Mouse (Mus musculus): ENCODE measurements around the gene Med19. TPM values are rescaled to one million over a fixed set of nuclear protein-coding genes. Genes with fewer than 3 reads are reported as not detected.

Med19 gene
- polyA plus RNA-seq, 1 experiment, result 14.3 TPM

GRCm38 (mm10) chr2:84688080-84688844, 10.1 kb downstream of the Med19 start:
- Histone ChIP-seq H3K4me3 (ENCODE audit: control insufficient read depth, low read depth, low read length) (no peak overlapping the region), H3K27me3 (ENCODE audit: control insufficient read depth, insufficient read depth, low read length) (no peaks in the 10 kb centered on the region), H3K27ac (ENCODE audit: control insufficient read depth, insufficient read depth, low read depth, low read length) (no peak overlapping the region; the same call in 1 of the 2 replicates), H3K4me1 (ENCODE audit: control insufficient read depth, insufficient read depth, low read length) (no peaks in the 10 kb centered on the region), H3K36me3 (ENCODE audit: control insufficient read depth, insufficient read depth, low read length) (peaks cover 2% of the 10 kb centered on the region; the same call in 1 of the 2 replicates)
- TF ChIP-seq POLR2A (IDR thresholded peaks at IDR 0.05; ENCODE audit: control insufficient read depth, low read depth, low read length), result no peak

GRCm38 (mm10) chr2:84690050-84690449, 11.8 kb downstream of the Med19 start:
- Histone ChIP-seq H3K4me3 (ENCODE audit: control insufficient read depth, low read depth, low read length) (no peak overlapping the region), H3K36me3 (ENCODE audit: control insufficient read depth, insufficient read depth, low read length) (peaks cover 4% of the 10 kb centered on the region), H3K27ac (ENCODE audit: control insufficient read depth, insufficient read depth, low read depth, low read length) (no peak overlapping the region), H3K27me3 (ENCODE audit: control insufficient read depth, insufficient read depth, low read length) (no peaks in the 10 kb centered on the region), H3K4me1 (ENCODE audit: control insufficient read depth, insufficient read depth, low read length) (no peaks in the 10 kb centered on the region)
- no peak for TF ChIP-seq POLR2A (IDR thresholded peaks at IDR 0.05; ENCODE audit: control insufficient read depth, low read depth, low read length)
- no peak for TF ChIP-seq CTCF (IDR thresholded peaks at IDR 0.05; ENCODE audit: control insufficient read depth, insufficient read depth, insufficient replicate concordance, low read depth, low read length)

- Histone ChIP-seq H3K27me3 (ENCODE audit: control insufficient read depth, insufficient read depth, low read length) (no peaks in the 10 kb centered on the region), H3K36me3 (ENCODE audit: control insufficient read depth, insufficient read depth, low read length) (peaks cover 6% of the 10 kb centered on the region), H3K4me3 (ENCODE audit: control insufficient read depth, low read depth, low read length) (no peak overlapping the region), H3K27ac (ENCODE audit: control insufficient read depth, insufficient read depth, low read depth, low read length) (no peak overlapping the region), H3K4me1 (ENCODE audit: control insufficient read depth, insufficient read depth, low read length) (no peaks in the 10 kb centered on the region)
- TF ChIP-seq CTCF (IDR thresholded peaks at IDR 0.05; ENCODE audit: control insufficient read depth, insufficient read depth, insufficient replicate concordance, low read depth, low read length) (no peak), POLR2A (IDR thresholded peaks at IDR 0.05; ENCODE audit: control insufficient read depth, low read depth, low read length) (no peak)
These were observed 16.9 kb downstream of the Med19 start for GRCm38 (mm10) chr2:84695007-84695695.

- H3K27ac ChIP-seq (ENCODE audit: control insufficient read depth, insufficient read depth, low read depth, low read length), result no peak overlapping the region
- H3K36me3 ChIP-seq (ENCODE audit: control insufficient read depth, insufficient read depth, low read length), result peaks cover 1% of the 10 kb centered on the region; the same call in 1 of the 2 replicates
- H3K27me3 ChIP-seq (ENCODE audit: control insufficient read depth, insufficient read depth, low read length), result no peaks in the 10 kb centered on the region
- TF ChIP-seq POLR2A (IDR thresholded peaks at IDR 0.05; ENCODE audit: control insufficient read depth, low read depth, low read length) (no peak), CTCF (IDR thresholded peaks at IDR 0.05; ENCODE audit: control insufficient read depth, insufficient read depth, insufficient replicate concordance, low read depth, low read length) (no peak)
- no peaks in the 10 kb centered on the region for H3K4me1 ChIP-seq (ENCODE audit: control insufficient read depth, insufficient read depth, low read length)
- no peak overlapping the region for H3K4me3 ChIP-seq (ENCODE audit: control insufficient read depth, low read depth, low read length)
These were observed 25.3 kb downstream of the Med19 start for GRCm38 (mm10) chr2:84703497-84703896.

- no peak for TF ChIP-seq CTCF (IDR thresholded peaks at IDR 0.05; ENCODE audit: control insufficient read depth, insufficient read depth, insufficient replicate concordance, low read depth, low read length)
- TF ChIP-seq POLR2A (IDR thresholded peaks at IDR 0.05; ENCODE audit: control insufficient read depth, low read depth, low read length), result no peak
- no peak overlapping the region for H3K27ac ChIP-seq (ENCODE audit: control insufficient read depth, insufficient read depth, low read depth, low read length)
- no peaks in the 10 kb centered on the region for H3K27me3 ChIP-seq (ENCODE audit: control insufficient read depth, insufficient read depth, low read length)
- no peaks in the 10 kb centered on the region for H3K4me1 ChIP-seq (ENCODE audit: control insufficient read depth, insufficient read depth, low read length)
- H3K4me3 ChIP-seq (ENCODE audit: control insufficient read depth, low read depth, low read length), result no peak overlapping the region
- peaks cover 1% of the 10 kb centered on the region; the same call in 1 of the 2 replicates for H3K36me3 ChIP-seq (ENCODE audit: control insufficient read depth, insufficient read depth, low read length)
These were observed 26.1 kb downstream of the Med19 start for GRCm38 (mm10) chr2:84704329-84704728.

GRCm38 (mm10) chr2:84705295-84705694, 27.1 kb downstream of the Med19 start:
- H3K27ac ChIP-seq (ENCODE audit: control insufficient read depth, insufficient read depth, low read depth, low read length), result no peak overlapping the region

GRCm38 (mm10) chr2:84707523-84707922, 29.3 kb downstream of the Med19 start:
- TF ChIP-seq CTCF (IDR thresholded peaks at IDR 0.05; ENCODE audit: control insufficient read depth, insufficient read depth, insufficient replicate concordance, low read depth, low read length) (no peak), POLR2A (IDR thresholded peaks at IDR 0.05; ENCODE audit: control insufficient read depth, low read depth, low read length) (no peak)
- H3K4me1 ChIP-seq (ENCODE audit: control insufficient read depth, insufficient read depth, low read length), result no peaks in the 10 kb centered on the region
- H3K36me3 ChIP-seq (ENCODE audit: control insufficient read depth, insufficient read depth, low read length), result peaks cover 4% of the 10 kb centered on the region
- no peak overlapping the region for H3K4me3 ChIP-seq (ENCODE audit: control insufficient read depth, low read depth, low read length)
- no peaks in the 10 kb centered on the region for H3K27me3 ChIP-seq (ENCODE audit: control insufficient read depth, insufficient read depth, low read length)
- H3K27ac ChIP-seq (ENCODE audit: control insufficient read depth, insufficient read depth, low read depth, low read length), result no peak overlapping the region

More at GRCm38 (mm10) chr2:84705295-84705694, 27.1 kb downstream of the Med19 start:
- Histone ChIP-seq H3K27me3 (ENCODE audit: control insufficient read depth, insufficient read depth, low read length) (no peaks in the 10 kb centered on the region), H3K4me1 (ENCODE audit: control insufficient read depth, insufficient read depth, low read length) (no peaks in the 10 kb centered on the region), H3K4me3 (ENCODE audit: control insufficient read depth, low read depth, low read length) (no peak overlapping the region), H3K36me3 (ENCODE audit: control insufficient read depth, insufficient read depth, low read length) (peaks cover 4% of the 10 kb centered on the region)
- TF ChIP-seq CTCF (IDR thresholded peaks at IDR 0.05; ENCODE audit: control insufficient read depth, insufficient read depth, insufficient replicate concordance, low read depth, low read length) (no peak), POLR2A (IDR thresholded peaks at IDR 0.05; ENCODE audit: control insufficient read depth, low read depth, low read length) (no peak)
